8 mouse cellular contexts compared by ENCODE assay signal in the genomic region with DNA sequence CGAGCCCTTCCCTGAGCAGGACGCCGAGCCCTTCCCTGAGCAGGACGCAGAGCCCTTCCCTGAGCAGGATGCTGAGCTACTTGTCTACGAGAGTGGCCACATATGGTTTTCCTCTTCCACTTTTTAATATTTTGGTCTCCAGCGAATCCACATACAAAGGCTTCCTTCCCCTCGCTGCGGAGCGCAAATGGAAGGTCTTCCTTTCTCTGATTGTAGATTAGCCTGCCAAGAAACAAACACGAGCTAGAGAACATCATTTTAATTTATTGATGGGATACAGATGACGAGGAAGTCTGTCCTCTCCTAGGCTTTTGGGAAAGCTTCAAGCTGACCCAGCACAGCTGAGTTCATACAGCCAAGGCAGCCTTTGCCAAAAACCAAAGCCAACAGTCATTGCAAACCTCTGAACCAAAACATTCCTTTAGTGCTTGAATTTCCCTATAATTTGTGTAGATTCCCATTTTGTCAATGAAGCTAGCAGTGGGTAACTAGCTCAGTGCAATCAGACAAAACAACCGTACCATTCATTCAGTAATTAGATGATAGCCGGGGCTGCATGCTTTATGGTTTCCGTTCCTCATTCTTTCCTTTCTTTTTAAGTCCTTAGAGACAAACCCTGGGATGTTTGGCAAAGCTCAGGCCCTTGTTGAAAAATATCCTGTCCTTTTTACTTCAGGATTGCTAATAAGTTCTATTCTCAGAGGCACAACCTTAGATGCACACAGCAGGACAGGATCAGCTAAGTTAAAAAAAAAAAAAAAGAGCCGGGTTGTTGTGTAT.
DNase-seq lines count a peak whose midpoint lies in the region; ATAC-seq lines count a peak whose summit lies in the region.
"Had no signal": no experiment of that assay in that cellular context is flagged by ENCODE, and none has a peak within 500 bp of the region (broad histone marks: within the 10 kb centered on the region; RNA-seq: fewer than 3 reads in every experiment).

No protein-coding gene starts in this region.

- H3K9me3 ChIP-seq in stomach, embryonic 15.5 days = no peaks in the 10 kb centered on the region
- H3K9me3 ChIP-seq: liver, embryonic 15.5 days had no signal

- 46% methylated on average over 15 of the region's 15 CpGs for WGBS in stomach, embryonic 15.5 days

- H3K9ac ChIP-seq in stomach, embryonic 15.5 days = no peak overlapping the region
- H3K9ac ChIP-seq: liver, embryonic 15.5 days had no signal

- H3K27ac ChIP-seq in stomach, embryonic 15.5 days = peak overlapping the region; percentile 88
- H3K27ac ChIP-seq: liver, embryonic 15.5 days had no signal

- no peaks in the 10 kb centered on the region for H3K36me3 ChIP-seq in stomach, embryonic 15.5 days
- H3K36me3 ChIP-seq: liver, embryonic 15.5 days had no signal

- H3K4me1 ChIP-seq in stomach, embryonic 15.5 days = peaks cover 5% of the 10 kb centered on the region; the same call in 1 of the 2 replicates
- H3K4me1 ChIP-seq: liver, embryonic 15.5 days had no signal

- ATAC-seq in granulocyte monocyte progenitor cell, adult 5-6 weeks (replicated peaks; ENCODE audit: poor library complexity, severe bottlenecking) = peak; percentile 52; the same call in 1 of the 2 replicates
- ATAC-seq in stomach, embryonic 15.5 days (ENCODE audit: insufficient read depth, low FRiP score, low read depth) = peak; percentile 86
- no peak for ATAC-seq in inflammation-experienced regulatory T-cells, adult 6 months

- peak overlapping the region; percentile 25 for H3K4me2 ChIP-seq in stomach, embryonic 15.5 days
- H3K4me2 ChIP-seq: liver, embryonic 15.5 days had no signal

- H3K4me3 ChIP-seq in stomach, embryonic 15.5 days (replicated peaks) = no peak overlapping the region
- H3K4me3 ChIP-seq: liver, embryonic 15.5 days had no signal

- DNase-seq in MN1 (ENCODE audit: low spot score) = peak; percentile 25
- peak; percentile 11 for DNase-seq in embryo, embryonic 10 days (ENCODE audit: low spot score)
- peak; percentile 36 to 63 for DNase-seq in kidney, postnatal 36 days
- no peak for DNase-seq in urinary bladder, postnatal 10 days (ENCODE audit: low spot score)

- H3K27me3 ChIP-seq in stomach, embryonic 15.5 days (replicated peaks) = no peaks in the 10 kb centered on the region
- H3K27me3 ChIP-seq: liver, embryonic 15.5 days had no signal
